Mouse (Mus musculus): Measurements from ENCODE around the gene Polr1c. TPM values are rescaled to one million over a fixed set of nuclear protein-coding genes. Genes with fewer than 3 reads are reported as not detected.

Gene Polr1c
- polyA plus RNA-seq, 1 experiment from 2014 or later: 91.8 TPM

DNA sequence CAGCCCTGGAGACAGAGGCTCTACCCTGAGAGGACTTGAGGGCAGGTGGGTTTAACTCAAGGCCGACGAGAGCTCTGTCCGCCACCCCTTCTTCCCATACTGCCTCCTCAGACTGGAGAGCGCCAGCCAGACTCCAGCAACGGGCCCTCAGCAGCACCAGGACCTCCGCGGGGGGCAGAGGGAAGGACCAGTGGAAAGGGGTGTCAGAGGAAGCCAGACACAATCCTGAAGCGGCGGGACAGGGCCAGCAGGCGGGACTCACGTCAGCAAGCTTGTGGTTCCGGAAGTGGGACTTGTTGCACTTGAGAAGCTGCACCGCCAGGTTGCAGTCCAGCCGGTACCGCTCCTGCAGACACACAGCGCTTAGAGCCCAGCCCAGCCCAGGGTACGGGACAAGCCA lies 11.8 kb upstream of the Polr1c start:
- peaks cover 13% of the 10 kb centered on the region for H3K27me3 ChIP-seq
- H3K9ac ChIP-seq: no peak overlapping the region
- no peak overlapping the region for H3K27ac ChIP-seq
- no peak for ATAC-seq (ENCODE audit: low FRiP score)
- WGBS: 90% methylated on average over 17 of the region's 17 CpGs
- H3K4me1 ChIP-seq: peaks cover 9% of the 10 kb centered on the region
- H3K36me3 ChIP-seq: peaks cover 83% of the 10 kb centered on the region
- no peak overlapping the region for H3K4me2 ChIP-seq (replicated peaks)
- no peak overlapping the region for H3K4me3 ChIP-seq
- no peaks in the 10 kb centered on the region for H3K9me3 ChIP-seq (replicated peaks)

DNA sequence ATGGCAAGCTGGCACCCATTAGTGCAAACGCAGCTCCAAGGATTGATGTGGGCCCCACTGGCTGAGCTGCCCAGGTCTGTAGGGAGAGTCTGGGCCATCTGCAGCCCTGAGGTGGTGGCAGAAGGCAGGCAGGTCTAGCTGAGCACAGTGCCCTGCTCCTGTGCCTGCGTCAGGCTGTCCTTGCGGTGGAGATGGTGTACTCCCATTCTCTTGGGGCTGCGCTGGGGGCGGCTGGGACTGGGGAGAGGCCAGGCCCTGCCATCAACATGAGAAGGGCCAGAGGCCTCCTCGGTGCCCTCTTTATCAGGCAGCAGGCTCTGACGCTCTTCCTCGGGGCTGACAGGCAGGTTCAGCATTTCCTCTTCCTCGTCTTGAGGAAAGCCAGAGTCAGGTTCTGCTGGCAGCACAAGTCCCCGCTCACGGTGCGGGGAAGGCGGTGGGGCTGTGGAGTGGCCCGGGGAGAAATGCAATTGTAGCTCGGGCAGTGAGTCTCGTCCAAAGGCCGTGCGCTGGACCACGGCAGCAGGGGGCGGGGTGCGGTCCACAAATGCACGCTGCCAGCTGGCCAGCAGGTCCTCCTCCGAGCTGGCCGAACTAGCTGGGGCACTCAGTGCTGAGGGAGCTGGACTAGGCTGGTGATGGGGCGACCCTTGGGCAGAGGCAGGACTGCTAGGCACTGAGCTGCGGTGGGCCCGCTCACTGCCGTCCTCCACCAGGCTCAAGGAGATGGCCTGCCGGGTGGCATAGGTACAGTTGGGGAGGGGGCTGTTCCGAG lies 10.6 kb upstream of the Polr1c start:
- WGBS: 86% methylated on average over 30 of the region's 30 CpGs
- ATAC-seq (ENCODE audit: low FRiP score): no peak
- Histone ChIP-seq H3K27ac (no peak overlapping the region), H3K4me3 (no peak overlapping the region), H3K36me3 (peaks cover 71% of the 10 kb centered on the region), H3K27me3 (peaks cover 18% of the 10 kb centered on the region), H3K9me3 (replicated peaks) (no peaks in the 10 kb centered on the region), H3K4me2 (replicated peaks) (no peak overlapping the region), H3K4me1 (peaks cover 16% of the 10 kb centered on the region), H3K9ac (no peak overlapping the region)

DNA sequence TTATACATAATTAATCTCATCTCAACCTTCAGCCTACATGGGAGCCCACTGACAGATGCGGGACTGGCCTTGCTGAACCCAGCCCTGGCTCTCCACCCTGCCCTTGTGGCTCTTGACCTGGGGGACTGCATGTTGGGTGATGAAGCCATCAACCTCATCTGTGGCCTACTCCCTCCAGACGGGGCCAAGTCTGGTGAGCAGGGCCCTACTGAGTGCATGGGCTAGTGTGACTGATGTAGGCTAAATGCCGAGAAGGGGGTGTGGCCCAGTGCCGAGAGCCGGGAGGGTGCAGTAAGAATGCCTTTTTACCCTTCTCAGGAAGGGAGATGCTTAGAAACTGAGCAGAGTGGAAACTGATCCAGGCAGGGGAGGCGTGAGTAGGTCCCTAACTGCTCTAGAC lies 7.3 kb upstream of the Polr1c start:
- 0 out of 2 replicates have a peak, but pooled peaks have one; percentile 9 for ATAC-seq (ENCODE audit: low FRiP score)

DNA sequence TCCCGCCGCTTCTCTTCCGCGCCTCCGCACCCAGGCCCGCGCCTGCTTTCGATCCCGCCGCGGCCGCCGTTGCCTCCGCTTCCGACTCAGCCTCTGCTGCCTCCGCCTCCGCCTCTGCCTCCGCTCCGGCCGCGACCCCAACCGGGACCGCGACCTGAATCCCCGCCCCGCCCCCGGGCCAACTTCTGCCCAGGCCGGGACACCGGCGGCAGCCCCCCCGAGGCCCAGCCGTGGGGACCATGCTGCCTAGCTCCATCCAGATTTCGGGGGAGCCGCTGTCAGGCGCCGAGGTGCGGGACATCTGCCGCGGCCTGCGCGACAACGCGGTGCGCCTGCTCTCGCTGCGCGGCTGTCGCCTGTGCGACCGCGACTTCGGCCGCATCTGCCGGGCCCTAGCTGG lies 6.3 kb upstream of the Polr1c start:
- H3K4me3 ChIP-seq: peak overlapping the region; percentile 79
- peak overlapping the region; percentile 60 for H3K27ac ChIP-seq
- under 1% methylated on average over 41 of the region's 54 CpGs for WGBS
- peaks cover 28% of the 10 kb centered on the region for H3K4me1 ChIP-seq
- peaks cover 18% of the 10 kb centered on the region for H3K27me3 ChIP-seq
- no peaks in the 10 kb centered on the region for H3K9me3 ChIP-seq (replicated peaks)
- ATAC-seq (ENCODE audit: low FRiP score): peak; percentile 26
- H3K36me3 ChIP-seq: peaks cover 56% of the 10 kb centered on the region
- peak overlapping the region; percentile 99 for H3K4me2 ChIP-seq (replicated peaks)
- peak overlapping the region; percentile 82 for H3K9ac ChIP-seq

More for the DNA sequence above, 7.3 kb upstream of the Polr1c start:
- Histone ChIP-seq H3K4me1 (peaks cover 20% of the 10 kb centered on the region), H3K9me3 (replicated peaks) (no peaks in the 10 kb centered on the region), H3K36me3 (peaks cover 60% of the 10 kb centered on the region), H3K4me3 (peak overlapping the region; percentile 79; the same call in 1 of the 2 replicates), H3K27me3 (peaks cover 18% of the 10 kb centered on the region), H3K9ac (0 out of 2 replicates have a peak overlapping the region, but pooled peaks have one; percentile 41), H3K4me2 (replicated peaks) (peak overlapping the region; percentile 99), H3K27ac (no peak overlapping the region)
- 33% methylated on average over 6 of the region's 6 CpGs for WGBS

DNA sequence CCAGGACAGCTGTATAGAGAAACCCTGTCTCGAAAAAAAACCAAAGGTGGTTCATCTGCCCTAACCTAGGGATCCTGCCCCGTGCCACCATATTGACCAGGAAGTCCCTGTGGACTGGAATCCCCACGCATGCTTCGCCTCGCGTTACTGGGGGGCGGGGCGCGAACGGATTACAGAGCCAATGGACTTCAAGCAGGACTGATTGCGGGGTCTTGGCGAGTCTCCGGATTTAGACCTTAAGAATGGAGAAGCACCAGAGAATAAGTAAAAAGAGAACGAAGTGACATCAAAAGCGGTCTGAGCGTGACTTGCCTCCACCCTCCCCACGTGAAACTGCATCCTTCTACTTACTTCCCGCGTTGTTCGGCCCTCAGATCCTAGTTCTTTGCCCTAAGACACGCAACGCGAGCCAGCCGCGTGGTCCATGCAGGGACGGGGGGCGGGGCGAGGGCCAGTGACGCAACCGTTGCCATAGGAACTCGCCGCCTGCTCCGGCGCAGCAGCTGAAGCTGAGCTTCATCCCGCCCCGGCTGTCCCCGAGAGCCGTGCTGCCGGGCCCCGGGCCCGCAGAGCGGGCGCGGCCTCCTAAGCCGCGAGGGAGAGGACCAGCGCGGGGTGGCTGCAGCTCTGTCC lies 5.7 kb upstream of the Polr1c start, which contains the start of gene Lrrc73:
Gene Lrrc73, plus strand, starts transcription at position 80 of the 633 bp plus-strand sequence.
- Histone ChIP-seq H3K36me3 (peaks cover 51% of the 10 kb centered on the region), H3K9ac (peak within 1 kb of the TSS; percentile 82), H3K4me3 (peak within 1 kb of the TSS; percentile 79), H3K27ac (peak within 1 kb of the TSS; percentile 60), H3K4me2 (replicated peaks) (peak within 1 kb of the TSS; percentile 99), H3K9me3 (replicated peaks) (no peaks in the 10 kb centered on the region), H3K27me3 (peaks cover 18% of the 10 kb centered on the region), H3K4me1 (peaks cover 34% of the 10 kb centered on the region)
- ATAC-seq (ENCODE audit: low FRiP score): peak; percentile 89
- 2% methylated on average over 39 of the region's 48 CpGs for WGBS

DNA sequence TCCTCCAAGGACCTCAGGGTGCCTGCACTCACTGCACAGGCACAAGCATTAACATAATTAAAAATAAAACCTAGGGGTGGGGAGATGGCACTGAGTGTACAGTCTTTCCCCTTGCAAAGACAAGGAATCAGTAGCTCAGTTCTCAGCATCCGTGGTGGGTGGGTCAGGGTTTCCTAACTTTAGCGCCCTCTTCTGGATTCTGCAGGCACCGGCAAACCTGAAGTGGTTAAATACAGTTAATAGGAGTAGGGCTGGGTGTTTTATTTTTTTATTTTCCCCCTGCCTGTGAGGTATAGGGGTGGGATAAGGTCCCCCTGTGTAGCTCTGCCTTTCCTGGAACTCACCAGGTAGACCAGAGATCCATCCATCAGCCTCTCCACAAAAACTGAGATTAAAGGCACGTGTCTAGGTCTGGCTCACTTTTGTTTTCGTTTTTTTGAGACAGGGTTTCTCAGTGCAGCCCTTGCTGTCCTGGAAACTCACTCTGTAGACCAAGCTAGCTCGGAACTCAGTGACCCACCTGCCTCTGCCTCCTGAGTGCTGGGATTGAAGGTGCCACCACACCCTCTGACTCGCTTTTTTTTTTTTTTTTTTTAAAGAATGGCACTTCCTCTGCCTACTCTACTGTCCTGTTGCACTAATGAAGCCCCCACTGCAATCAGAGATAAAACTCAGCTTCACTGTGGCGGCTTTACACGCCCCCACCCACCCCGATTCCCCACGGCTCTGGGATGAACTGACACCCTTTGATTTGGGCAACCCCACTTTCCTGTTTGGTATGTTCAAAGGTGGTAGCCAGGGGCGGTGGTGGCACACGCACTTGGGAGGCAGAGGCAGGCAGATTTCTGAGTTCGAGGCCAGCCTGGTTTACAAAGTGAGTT lies 5.0 kb upstream of the Polr1c start:
- peak overlapping the region; percentile 82; the same call in 1 of the 2 replicates for H3K9ac ChIP-seq
- peaks cover 43% of the 10 kb centered on the region for H3K36me3 ChIP-seq
- H3K27me3 ChIP-seq: peaks cover 18% of the 10 kb centered on the region
- H3K4me1 ChIP-seq: peaks cover 36% of the 10 kb centered on the region
- H3K4me3 ChIP-seq: peak overlapping the region; percentile 79; the same call in 1 of the 2 replicates
- 57% methylated on average over 14 of the region's 14 CpGs for WGBS
- ATAC-seq (ENCODE audit: low FRiP score): no peak
- H3K9me3 ChIP-seq (replicated peaks): no peaks in the 10 kb centered on the region
- peak overlapping the region; percentile 99 for H3K4me2 ChIP-seq (replicated peaks)
- 0 out of 2 replicates have a peak overlapping the region, but pooled peaks have one; percentile 60 for H3K27ac ChIP-seq

DNA sequence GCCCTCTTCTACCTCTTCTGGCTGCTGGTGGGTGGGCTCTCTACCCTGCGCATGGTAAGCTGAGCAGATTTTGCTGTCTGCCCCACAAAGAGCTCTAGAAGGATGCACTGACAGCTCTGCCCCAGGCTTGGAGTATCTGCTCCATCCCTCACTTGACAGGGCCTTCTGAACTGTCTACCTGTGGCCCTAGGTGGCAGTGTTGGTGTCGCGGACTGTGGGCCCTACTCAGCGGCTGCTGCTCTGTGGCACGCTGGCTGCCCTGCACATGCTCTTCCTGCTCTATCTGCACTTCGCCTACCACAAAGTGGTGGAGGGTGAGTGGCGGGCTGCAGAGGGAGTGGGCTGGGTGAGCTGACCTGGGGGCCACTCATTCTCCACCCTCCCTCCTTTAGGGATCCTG lies 3.3 kb upstream of the Polr1c start:
- ATAC-seq (ENCODE audit: low FRiP score): no peak
- WGBS: 87% methylated on average over 7 of the region's 7 CpGs
- H3K4me1 ChIP-seq: peaks cover 44% of the 10 kb centered on the region

DNA sequence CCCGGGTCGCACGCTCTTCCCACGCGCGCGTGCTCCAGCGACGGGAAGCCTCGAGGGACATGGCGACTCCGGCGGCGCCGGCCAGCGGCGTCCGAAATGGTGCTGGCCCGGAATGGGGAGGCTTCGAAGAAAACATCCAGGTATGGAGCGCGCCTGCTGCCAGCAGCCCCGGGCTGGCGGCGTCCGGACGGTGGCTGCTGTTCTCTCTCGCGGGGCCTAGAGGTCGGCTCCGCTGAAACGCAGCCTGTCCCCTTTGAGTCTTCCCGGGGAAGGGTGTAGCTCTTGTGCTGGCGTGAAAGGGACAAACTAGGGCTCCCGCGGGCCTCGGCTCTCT lies 302 bp upstream of the Polr1c start:
- H3K4me3 ChIP-seq: peak overlapping the region; percentile 89
- peak overlapping the region; percentile 97 for H3K9ac ChIP-seq
- ATAC-seq (ENCODE audit: low FRiP score): peak; percentile 47
- H3K27me3 ChIP-seq: no peaks in the 10 kb centered on the region
- peaks cover 24% of the 10 kb centered on the region for H3K4me1 ChIP-seq
- under 1% methylated on average over 35 of the region's 37 CpGs for WGBS
- H3K4me2 ChIP-seq (replicated peaks): peak overlapping the region; percentile 93
- H3K36me3 ChIP-seq: peaks cover 61% of the 10 kb centered on the region
- peak overlapping the region; percentile 87 for H3K27ac ChIP-seq
- no peaks in the 10 kb centered on the region for H3K9me3 ChIP-seq (replicated peaks)

More for the DNA sequence above, 3.3 kb upstream of the Polr1c start:
- H3K27me3 ChIP-seq: peaks cover 18% of the 10 kb centered on the region
- H3K4me2 ChIP-seq (replicated peaks): no peak overlapping the region
- no peak overlapping the region for H3K27ac ChIP-seq
- H3K36me3 ChIP-seq: peaks cover 31% of the 10 kb centered on the region
- H3K4me3 ChIP-seq: no peak overlapping the region
- H3K9me3 ChIP-seq (replicated peaks): no peaks in the 10 kb centered on the region
- no peak overlapping the region for H3K9ac ChIP-seq

DNA sequence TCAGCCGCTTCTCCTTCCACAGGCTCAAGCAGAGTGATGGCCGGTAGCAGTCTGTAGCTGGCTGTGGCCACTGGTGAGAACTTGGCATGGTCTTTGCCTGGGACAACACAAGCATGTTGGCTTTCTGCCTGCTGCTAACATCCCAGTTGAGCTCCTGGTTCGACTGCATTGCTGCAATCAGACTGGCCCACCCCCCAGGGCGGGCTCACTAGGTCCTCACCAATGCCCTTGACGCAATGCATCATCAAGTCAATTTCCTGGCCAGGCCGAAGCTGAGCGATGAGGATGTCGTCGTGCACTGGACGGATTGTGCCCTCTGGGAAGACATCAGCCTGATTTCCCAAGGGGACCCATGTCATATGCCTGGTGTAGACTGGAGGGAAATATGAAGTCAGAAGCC lies 3.3 kb downstream of the Polr1c start:
- H3K9ac ChIP-seq: no peak overlapping the region

DNA sequence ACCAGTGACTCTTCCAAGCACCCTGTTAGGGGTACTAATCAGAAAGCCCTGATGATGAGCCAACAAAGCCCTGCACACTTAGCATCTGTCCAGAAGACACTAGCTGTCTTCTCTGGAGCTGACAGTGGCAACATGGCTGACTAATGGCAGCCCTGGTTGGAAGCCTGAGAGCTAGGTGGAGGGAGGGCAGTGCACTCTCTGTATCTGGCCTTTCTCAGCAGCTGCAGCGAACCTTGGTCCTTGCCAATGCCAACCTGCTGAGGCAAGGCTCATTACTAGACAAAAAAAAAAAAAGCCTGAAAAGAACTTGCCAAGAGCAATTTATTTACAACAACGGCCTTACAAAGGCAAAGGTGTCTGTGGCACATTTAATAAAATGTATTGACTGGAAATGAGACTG lies 4.2 kb downstream of the Polr1c start:
- no peak overlapping the region for H3K9ac ChIP-seq
- H3K27me3 ChIP-seq: no peaks in the 10 kb centered on the region
- H3K4me1 ChIP-seq: peaks cover 11% of the 10 kb centered on the region
- H3K4me3 ChIP-seq: no peak overlapping the region
- peaks cover 74% of the 10 kb centered on the region for H3K36me3 ChIP-seq
- no peaks in the 10 kb centered on the region for H3K9me3 ChIP-seq (replicated peaks)
- no peak overlapping the region for H3K27ac ChIP-seq
- no peak for ATAC-seq (ENCODE audit: low FRiP score)
- H3K4me2 ChIP-seq (replicated peaks): no peak overlapping the region
- WGBS: 79% methylated on average over 2 of the region's 2 CpGs

More for the DNA sequence above, 3.3 kb downstream of the Polr1c start:
- H3K4me3 ChIP-seq: no peak overlapping the region
- peaks cover 69% of the 10 kb centered on the region for H3K36me3 ChIP-seq
- ATAC-seq (ENCODE audit: low FRiP score): no peak
- 71% methylated on average over 10 of the region's 10 CpGs for WGBS
- no peak overlapping the region for H3K4me2 ChIP-seq (replicated peaks)
- peaks cover 20% of the 10 kb centered on the region for H3K4me1 ChIP-seq
- H3K27ac ChIP-seq: no peak overlapping the region
- H3K9me3 ChIP-seq (replicated peaks): no peaks in the 10 kb centered on the region
- H3K27me3 ChIP-seq: no peaks in the 10 kb centered on the region

DNA sequence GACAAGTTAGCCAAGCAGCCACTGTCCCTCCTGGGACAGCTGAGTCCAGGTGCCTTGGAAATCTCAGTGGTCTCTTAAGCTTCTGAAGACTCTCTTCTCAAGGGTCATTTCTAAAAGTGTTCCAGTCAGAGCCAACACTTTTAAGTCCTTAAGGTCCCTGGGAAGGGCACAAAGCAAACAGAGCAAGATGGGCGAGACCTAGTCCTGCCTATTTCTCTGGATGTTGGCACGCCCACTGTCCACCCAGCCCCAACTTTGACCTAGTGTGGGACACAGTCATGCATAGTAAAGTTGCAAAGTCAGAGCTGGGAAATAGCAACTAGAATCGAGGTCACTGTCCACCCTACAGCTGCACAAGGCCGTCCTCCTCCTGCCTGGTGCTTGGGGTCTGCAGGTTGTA lies 4.9 kb downstream of the Polr1c start:
- ATAC-seq (ENCODE audit: low FRiP score): no peak
- 84% methylated on average over 4 of the region's 4 CpGs for WGBS
- H3K36me3 ChIP-seq: peaks cover 75% of the 10 kb centered on the region
- H3K4me1 ChIP-seq: peaks cover 8% of the 10 kb centered on the region
- no peak overlapping the region for H3K9ac ChIP-seq
- no peaks in the 10 kb centered on the region for H3K9me3 ChIP-seq (replicated peaks)
- no peak overlapping the region for H3K4me3 ChIP-seq
- no peaks in the 10 kb centered on the region for H3K27me3 ChIP-seq
- no peak overlapping the region for H3K27ac ChIP-seq
- no peak overlapping the region for H3K4me2 ChIP-seq (replicated peaks)

DNA sequence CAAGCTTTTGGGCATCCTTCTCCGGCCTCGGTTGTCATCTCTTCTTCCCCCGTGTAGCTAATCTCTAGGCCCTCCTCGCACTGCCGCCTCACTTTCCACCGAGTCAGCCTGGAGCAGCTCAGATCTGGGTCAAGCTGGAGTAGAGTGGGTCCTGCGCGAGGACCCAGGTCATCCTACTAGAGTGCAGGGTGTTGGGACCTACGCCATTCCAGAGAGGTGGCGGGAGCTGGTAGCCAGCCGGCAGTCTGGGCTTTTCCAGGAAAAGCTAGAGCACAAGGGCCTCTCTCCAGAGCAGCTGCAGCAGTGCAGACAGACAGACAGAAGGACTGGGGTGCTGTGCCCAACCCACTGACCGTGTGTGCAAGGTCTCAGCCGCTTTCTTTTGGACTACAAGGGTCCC lies 5.6 kb downstream of the Polr1c start:
- 91% methylated on average over 13 of the region's 13 CpGs for WGBS
- H3K4me2 ChIP-seq (replicated peaks): no peak overlapping the region
- H3K27me3 ChIP-seq: no peaks in the 10 kb centered on the region
- peaks cover 79% of the 10 kb centered on the region for H3K36me3 ChIP-seq
- no peaks in the 10 kb centered on the region for H3K9me3 ChIP-seq (replicated peaks)
- no peak overlapping the region for H3K4me3 ChIP-seq
- no peak for ATAC-seq (ENCODE audit: low FRiP score)
- H3K27ac ChIP-seq: no peak overlapping the region
- no peak overlapping the region for H3K9ac ChIP-seq
- H3K4me1 ChIP-seq: peaks cover 8% of the 10 kb centered on the region

Data from hindbrain, embryonic 12.5 days (tissue).